Mouse (Mus musculus): Measurements from ENCODE around the gene Snap47. TPM values are rescaled to one million over a fixed set of nuclear protein-coding genes. Genes with fewer than 3 reads are reported as not detected.
"Not testable (repeated sequence)": the region's sequence is repeated elsewhere in the genome, so short reads cannot be mapped to it uniquely, and the experiment has no call there.

Gene Snap47
- total RNA-seq, 4 experiments from 2014 or later, result 22.8 to 26.9 (median 26.3) TPM

- no peak for DNase-seq (ENCODE audit: low spot score in 2 of 2)
These were observed 75.5 kb downstream of the Snap47 start, which contains the start of gene Prss38 for GRCm38 (mm10) chr11:59375475-59375874. Gene Prss38, minus strand, starts transcription at chr11:59375657.

GRCm38 (mm10) chr11:59369848-59370247, 81.1 kb downstream of the Snap47 start:
- DNase-seq (ENCODE audit: low spot score in 2 of 2), result no peak

- not testable (repeated sequence) for DNase-seq (ENCODE audit: low spot score in 2 of 2)
These were observed 83.0 kb downstream of the Snap47 start for GRCm38 (mm10) chr11:59367955-59368354.

- DNase-seq (ENCODE audit: low spot score in 2 of 2), result no peak
These were observed 84.4 kb downstream of the Snap47 start for GRCm38 (mm10) chr11:59366633-59367032.

DNA sequence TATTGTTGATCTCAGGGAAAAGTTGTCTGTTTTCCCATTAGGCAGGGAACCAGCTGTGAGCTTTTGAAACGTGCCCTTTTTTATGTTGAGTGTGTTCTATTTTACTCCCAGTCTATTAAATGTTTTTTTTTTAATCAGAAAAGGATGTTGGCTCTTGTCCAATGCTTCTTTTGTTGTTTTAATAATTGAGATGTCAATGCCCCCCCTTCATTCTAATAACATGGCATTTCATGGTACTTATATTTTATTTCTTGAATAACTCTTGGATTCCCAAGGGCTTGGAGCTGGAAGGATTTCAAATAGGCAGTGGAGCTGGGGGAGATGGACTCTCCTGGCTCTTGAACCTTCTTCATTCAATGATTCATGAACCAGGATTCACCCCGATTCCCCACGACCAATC, 85.0 kb downstream of the Snap47 start:
- DNase-seq (ENCODE audit: low spot score in 2 of 2), result no peak

DNA sequence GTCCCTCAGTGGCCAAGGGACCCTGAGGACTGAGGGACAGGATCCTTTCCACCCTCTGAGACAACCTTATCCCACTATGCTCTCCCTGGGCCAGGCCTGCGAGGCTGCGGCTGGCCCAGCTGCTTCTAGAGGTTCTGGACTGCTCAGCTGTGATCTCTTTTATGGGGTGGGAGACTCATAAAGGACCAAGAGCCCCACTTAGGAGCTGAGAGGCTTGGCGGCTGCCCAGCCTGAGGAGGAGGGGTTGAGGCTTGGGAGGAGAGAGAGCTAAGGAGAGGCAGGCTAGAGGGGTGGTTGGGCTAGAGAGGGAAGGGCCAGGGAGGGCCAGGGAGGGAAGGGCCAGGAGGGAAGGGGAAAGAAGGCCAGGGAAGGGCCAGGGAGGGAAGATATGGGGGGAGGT, 86.6 kb downstream of the Snap47 start:
- no peak for DNase-seq (ENCODE audit: low spot score in 2 of 2)

DNA sequence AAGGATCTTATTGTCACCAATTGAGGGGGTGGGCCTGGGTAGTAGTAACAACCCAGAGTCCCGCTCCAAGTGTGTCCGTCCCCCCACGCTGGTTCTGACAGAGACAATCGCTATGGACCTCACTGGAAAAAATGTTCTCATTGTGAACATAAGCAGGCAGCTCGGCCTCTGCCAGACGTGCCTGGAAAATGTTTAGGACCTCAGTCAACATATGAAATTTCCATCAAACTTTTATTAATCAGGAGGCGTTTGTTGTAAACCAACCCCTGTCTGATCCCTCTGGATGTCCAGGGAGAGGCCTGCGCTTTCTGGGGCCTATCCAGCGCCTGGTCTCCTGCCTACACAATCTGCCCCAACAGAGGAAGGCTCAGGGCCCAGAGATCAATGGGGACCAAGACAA, 87.0 kb downstream of the Snap47 start:
- no peak for DNase-seq (ENCODE audit: low spot score in 2 of 2)

DNA sequence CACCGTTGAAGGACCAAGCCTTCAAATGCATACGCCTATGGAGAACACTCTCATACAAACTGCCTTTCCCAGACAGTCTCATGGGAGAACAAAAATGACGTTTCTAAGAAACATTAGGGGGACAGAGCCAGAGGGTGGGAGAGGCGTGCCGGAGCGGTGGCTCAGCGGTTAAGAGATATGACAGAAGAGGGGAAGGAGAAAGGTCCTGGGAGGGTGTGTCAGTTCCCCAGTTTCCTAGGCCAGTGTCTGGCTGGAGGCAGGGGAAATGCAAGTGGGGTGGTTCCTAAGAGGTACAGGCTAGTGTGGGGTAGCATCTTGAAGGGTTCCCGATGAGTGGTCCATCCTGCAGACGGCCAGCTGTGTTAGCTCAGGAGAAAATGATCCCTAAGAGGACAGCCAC, 89.7 kb downstream of the Snap47 start:
- DNase-seq (ENCODE audit: low spot score in 2 of 2), result no peak

Other genes starting within 250 kb of the Snap47 start
- gene Mrpl55, start 248.7 kb downstream of the Snap47 start, total RNA-seq (2022), result 10 to 100 TPM; 51.9 to 58.6 (median 56.0) TPM
- gene 2310033P09Rik, start 242.9 kb downstream of the Snap47 start, total RNA-seq (2022), result 1 to 10 TPM; 1.9 to 3.1 (median 2.5) TPM
- 100 to 1,000 TPM; 244 to 252 (median 245) TPM for gene Arf1, start 222.9 kb downstream of the Snap47 start, total RNA-seq (2022)
- not detected for gene Wnt3a, start 160.4 kb downstream of the Snap47 start, total RNA-seq (2022)
- 10 to 100 TPM in 1 of 4 experiments, 1 to 10 TPM in 3; 8.9 to 13.2 (median 9.5) TPM for gene Wnt9a, start 144.3 kb downstream of the Snap47 start, total RNA-seq (2022)
- not detected for gene Prss38, start 75.5 kb downstream of the Snap47 start, total RNA-seq (2022)
- gene Jmjd4, start 1.1 kb downstream of the Snap47 start, total RNA-seq (2022), result 10 to 100 TPM in 2 of 4 experiments, 1 to 10 TPM in 2; 8.5 to 10.7 (median 9.6) TPM
- gene Zfp867, start 21.3 kb upstream of the Snap47 start, total RNA-seq (2022), result 1 to 10 TPM; 2.6 to 2.9 (median 2.8) TPM
- 10 to 100 TPM; 16.0 to 18.5 (median 16.9) TPM for gene Zkscan17, start 75.6 kb upstream of the Snap47 start, total RNA-seq (2022)
- under 1 TPM in 2 of 4 experiments, not detected in 2; 0.07 to 0.19 TPM for gene Nlrp3, start 90.4 kb upstream of the Snap47 start, total RNA-seq (2022)
- gene Olfr222, start 125.0 kb upstream of the Snap47 start, total RNA-seq (2022), result not detected
- gene Olfr223, start 142.1 kb upstream of the Snap47 start, total RNA-seq (2022), result not detected
- gene Mprip, start 210.1 kb upstream of the Snap47 start, total RNA-seq (2022), result 10 to 100 TPM; 68.5 to 94.6 (median 77.3) TPM

Measured in gastrocnemius, adult 8-10 months (tissue).